Mouse (Mus musculus) testis, adult 2 months (tissue): ENCODE data around the gene Abi1. TPM values are rescaled to one million over a fixed set of nuclear protein-coding genes. Genes with fewer than 3 reads are reported as not detected.

Experiments
- H3K27ac ChIP-seq: fragments of 200-500 bp; 2 replicates; pipeline ENCODE4 v1.5.1; 2012; ENCODE audit warnings: low read depth, low read length; ENCODE audit not compliant: control insufficient read depth, insufficient read depth
- H3K27me3 ChIP-seq: fragments of 200-500 bp; 2 replicates; pipeline ENCODE4 v1.6.1; 2012; ENCODE audit warnings: mild to moderate bottlenecking, low read length, moderate library complexity; ENCODE audit not compliant: control insufficient read depth, insufficient read depth
- H3K36me3 ChIP-seq: fragments of 200-500 bp; 2 replicates; pipeline ENCODE4 v1.6.1; 2012; ENCODE audit warnings: mild to moderate bottlenecking, low read length; ENCODE audit not compliant: control insufficient read depth, insufficient read depth
- H3K4me1 ChIP-seq: fragments of 200-500 bp; 2 replicates; pipeline ENCODE4 v1.6.1; 2012; ENCODE audit warnings: low read length; ENCODE audit not compliant: control insufficient read depth, insufficient read depth
- H3K4me3 ChIP-seq: fragments of 200-500 bp; 2 replicates; pipeline ENCODE4 v1.5.1; 2012; ENCODE audit warnings: low read depth, mild to moderate bottlenecking, low read length, moderate library complexity, mixed read lengths; ENCODE audit not compliant: control insufficient read depth
- CTCF ChIP-seq: fragments of 200-500 bp; IDR thresholded peaks from 2 replicates; pipeline ENCODE4 v1.5.1; 2012; ENCODE audit warnings: low read depth, mild to moderate bottlenecking, inconsistent platforms, low read length, moderate library complexity; ENCODE audit not compliant: control insufficient read depth, insufficient read depth, insufficient replicate concordance
- POLR2A ChIP-seq: fragments of 200-500 bp; IDR thresholded peaks from 2 replicates; pipeline ENCODE4 v1.6.1; 2012; ENCODE audit warnings: low read depth, mild to moderate bottlenecking, inconsistent platforms, low read length, moderate library complexity; ENCODE audit not compliant: control insufficient read depth
- polyA plus RNA-seq: library from polyadenylated mRNA; depleted of rRNA; stranded (reverse); fragments of >200 nt; gene quantifications from 2 replicates; pipeline ENCODE4 v1.2.3, GENCODE M21; 2012; rRNA removed

Abi1 gene
- 28.0 and 29.1 TPM in 2 replicates for polyA plus RNA-seq

DNA sequence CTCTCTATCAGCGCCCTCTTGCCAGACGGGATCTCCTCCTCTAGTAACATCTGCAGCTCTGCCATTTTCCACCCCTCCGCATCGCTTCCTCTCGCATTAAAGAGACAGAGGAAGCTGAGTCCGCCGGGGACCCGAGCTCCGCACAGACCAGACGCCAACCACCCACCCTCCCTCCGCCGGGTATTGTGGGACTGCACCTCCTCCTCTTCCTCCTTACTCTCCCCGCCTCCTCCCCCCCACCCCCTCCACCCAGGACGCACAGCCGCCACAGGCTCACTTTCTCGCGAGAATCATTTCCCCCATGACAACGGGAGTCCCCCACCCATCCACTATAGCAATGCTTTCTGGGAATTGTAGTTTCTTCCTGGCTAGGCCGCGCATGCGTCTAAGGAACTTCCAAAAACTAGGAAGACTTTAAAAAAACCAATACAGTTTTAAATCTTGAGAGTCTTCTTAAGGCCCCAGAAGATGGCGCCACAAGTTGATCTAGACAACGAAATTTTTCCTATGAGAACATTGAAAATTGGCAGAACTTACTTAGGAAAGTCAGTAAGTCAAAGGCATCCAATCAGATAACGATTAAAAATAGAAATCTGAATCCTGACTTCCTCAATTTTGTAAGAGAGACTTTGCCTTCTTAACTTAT is at the start of gene Abi1:
Gene Abi1, minus strand, starts transcription at position 241 of the 646 bp plus-strand sequence.
- Histone ChIP-seq H3K36me3 (no peaks in the 10 kb centered on the region), H3K27ac (peak within 1 kb of the TSS; percentile 95), H3K4me3 (peak within 1 kb of the TSS; percentile 99), H3K27me3 (no peaks in the 10 kb centered on the region), H3K4me1 (peaks cover 4% of the 10 kb centered on the region)
- TF ChIP-seq POLR2A (peak; percentile 83), CTCF (no peak)

DNA sequence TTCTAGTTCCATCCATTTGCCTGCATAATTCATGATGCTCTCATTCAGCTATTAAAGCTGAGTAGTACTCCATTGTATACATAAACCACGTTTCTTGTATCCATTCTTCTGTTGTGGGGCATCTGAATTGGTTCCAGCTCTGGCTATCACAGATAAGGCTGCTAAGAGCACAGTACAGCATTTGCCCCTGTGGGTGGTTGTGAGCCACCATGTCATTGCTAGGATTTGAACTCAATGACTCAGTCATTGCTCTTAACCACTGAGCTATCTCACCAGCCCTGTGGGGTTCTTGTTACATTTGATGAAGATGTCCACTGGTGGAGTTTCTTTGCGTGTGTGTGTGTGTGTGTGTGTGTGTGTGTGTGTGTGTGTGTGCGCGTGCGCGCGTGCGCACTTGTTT is 44.5 kb upstream of the Abi1 start:
- TF ChIP-seq POLR2A (no peak), CTCF (no peak)
- Histone ChIP-seq H3K36me3 (no peaks in the 10 kb centered on the region; the same call in 1 of the 2 replicates), H3K4me1 (no peaks in the 10 kb centered on the region), H3K4me3 (no peak overlapping the region), H3K27ac (no peak overlapping the region), H3K27me3 (no peaks in the 10 kb centered on the region)

- Histone ChIP-seq H3K36me3 (no peaks in the 10 kb centered on the region; the same call in none of the 2 replicates), H3K27me3 (no peaks in the 10 kb centered on the region), H3K27ac (no peak overlapping the region), H3K4me3 (no peak overlapping the region), H3K4me1 (no peaks in the 10 kb centered on the region)
- TF ChIP-seq POLR2A = no peak
- TF ChIP-seq CTCF = no peak
Observed at GRCm38 (mm10) chr2:23078588-23078987, 38.5 kb upstream of the Abi1 start.

- no peak for TF ChIP-seq POLR2A
- TF ChIP-seq CTCF = no peak
- Histone ChIP-seq H3K27ac (no peak overlapping the region), H3K4me1 (no peaks in the 10 kb centered on the region), H3K36me3 (peaks cover 1% of the 10 kb centered on the region), H3K4me3 (no peak overlapping the region), H3K27me3 (no peaks in the 10 kb centered on the region)
Observed at GRCm38 (mm10) chr2:23077693-23078092, 37.7 kb upstream of the Abi1 start.

DNA sequence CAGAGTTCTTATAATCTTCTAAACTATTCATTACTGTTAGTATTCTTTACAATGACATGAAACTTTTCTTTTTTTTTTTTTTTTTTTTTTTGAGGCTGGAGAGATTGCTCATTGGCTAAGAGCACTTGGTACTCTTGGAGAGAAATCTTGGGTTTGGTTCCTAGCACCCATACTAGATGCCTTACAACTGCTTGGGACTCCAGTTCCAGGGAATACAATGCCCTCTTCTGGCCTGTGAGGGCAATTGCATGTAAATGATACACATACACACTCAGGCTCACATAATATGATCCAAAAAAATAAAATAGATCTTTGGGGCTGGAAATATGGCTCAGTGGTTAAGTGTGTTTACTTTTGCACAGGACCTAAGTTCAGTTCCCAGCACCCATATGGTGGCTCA is 36.7 kb upstream of the Abi1 start:
- no peaks in the 10 kb centered on the region for H3K4me1 ChIP-seq
- no peak overlapping the region for H3K4me3 ChIP-seq
- no peak overlapping the region for H3K27ac ChIP-seq
- no peak for TF ChIP-seq CTCF
- no peak for TF ChIP-seq POLR2A
- peaks cover 3% of the 10 kb centered on the region for H3K36me3 ChIP-seq
- H3K27me3 ChIP-seq = no peaks in the 10 kb centered on the region

GRCm38 (mm10) chr2:23075846-23076245 is 35.8 kb upstream of the Abi1 start:
- TF ChIP-seq CTCF (no peak), POLR2A (no peak)
- H3K4me1 ChIP-seq = no peaks in the 10 kb centered on the region
- no peak overlapping the region for H3K4me3 ChIP-seq
- H3K27ac ChIP-seq = no peak overlapping the region
- H3K36me3 ChIP-seq = peaks cover 3% of the 10 kb centered on the region
- H3K27me3 ChIP-seq = no peaks in the 10 kb centered on the region

DNA sequence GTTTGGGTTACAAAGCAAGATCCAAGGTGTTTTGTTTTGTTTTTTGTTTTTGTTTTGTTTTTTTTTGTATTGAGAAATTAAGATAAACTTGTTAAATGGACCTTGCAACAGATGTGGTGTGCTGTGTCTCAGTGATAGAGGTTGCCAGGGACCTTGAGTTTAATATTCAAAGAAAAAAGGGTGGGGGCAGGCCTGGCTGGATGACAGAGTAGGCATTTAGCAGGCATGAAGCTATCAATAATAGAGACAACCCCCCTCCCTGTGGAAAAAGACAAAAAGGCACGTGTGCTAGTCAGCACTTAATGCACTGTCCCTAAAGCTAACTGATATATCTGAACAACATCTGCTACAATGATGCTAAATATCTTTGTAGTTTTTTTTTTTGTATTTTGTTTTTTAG is 31.4 kb upstream of the Abi1 start:
- Histone ChIP-seq H3K4me1 (peaks cover 2% of the 10 kb centered on the region; the same call in 1 of the 2 replicates), H3K4me3 (no peak overlapping the region), H3K27ac (no peak overlapping the region), H3K27me3 (no peaks in the 10 kb centered on the region), H3K36me3 (peaks cover 3% of the 10 kb centered on the region)
- TF ChIP-seq POLR2A = no peak
- TF ChIP-seq CTCF = no peak
